Mouse (Mus musculus): ENCODE results near the gene Olfr455.
A peak's percentile ranks its signal among the peaks of the same experiment; 100 is the strongest.

Gene Olfr455

DNA sequence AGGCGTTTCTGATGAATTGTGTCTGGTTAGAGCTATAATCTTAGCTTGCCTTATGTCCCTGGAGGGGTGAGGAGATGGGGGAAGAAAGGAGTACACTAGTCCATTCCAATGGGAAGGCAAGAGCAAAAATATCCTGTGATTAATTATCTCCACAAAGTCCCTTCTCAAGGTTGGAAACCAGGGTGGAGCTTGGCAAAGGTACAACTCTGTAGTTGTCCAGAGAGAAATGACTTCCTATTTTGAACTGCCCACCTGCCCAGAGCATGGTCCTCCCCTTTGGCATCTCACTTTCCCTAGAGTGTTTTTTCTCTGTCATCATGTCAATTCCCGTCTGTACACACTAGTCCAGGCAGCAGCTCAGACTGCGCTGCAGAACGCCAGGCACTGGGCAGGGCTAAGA is at the start of gene Olfr455:
Gene Olfr455, minus strand, starts transcription at position 127 of the 400 bp plus-strand sequence.
- DNase-seq (ENCODE audit: low spot score): no peak

DNA sequence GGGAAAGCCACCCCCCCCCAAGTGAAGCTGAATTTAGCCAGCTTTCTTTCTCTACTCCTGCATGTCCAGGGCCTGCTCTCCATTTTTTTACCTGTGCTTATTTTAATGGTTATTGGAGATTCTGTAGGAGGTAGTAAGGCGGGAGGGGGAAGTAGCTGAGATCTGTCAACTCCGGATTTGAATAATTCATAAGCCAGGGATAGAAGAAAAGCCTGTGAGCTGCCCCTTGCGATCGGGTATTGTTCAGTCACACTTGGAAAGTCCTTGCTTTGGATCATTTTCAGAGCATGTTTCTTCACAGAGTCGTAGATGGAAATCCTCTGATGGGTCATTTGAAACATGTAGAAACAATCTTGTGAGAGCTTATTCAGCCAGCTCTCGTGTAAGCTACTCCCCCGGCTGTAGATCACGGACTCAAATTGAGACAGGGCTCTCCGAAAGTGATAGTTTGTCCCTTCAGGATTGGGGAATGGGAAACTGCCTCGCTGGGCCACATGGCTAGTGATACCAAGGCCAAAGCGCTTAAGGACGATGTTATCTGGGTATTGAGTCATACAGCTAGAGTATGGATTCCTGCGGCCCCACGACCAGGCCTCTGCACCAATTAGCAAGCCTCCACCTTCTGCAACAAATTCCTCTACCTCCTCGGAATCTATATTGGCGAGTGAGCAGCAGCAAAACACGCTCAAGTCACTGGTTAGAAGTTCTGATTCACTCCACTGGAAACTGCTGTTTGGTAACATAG is 45.9 kb upstream of the Olfr455 start:
- no peak for DNase-seq (ENCODE audit: low spot score)

DNA sequence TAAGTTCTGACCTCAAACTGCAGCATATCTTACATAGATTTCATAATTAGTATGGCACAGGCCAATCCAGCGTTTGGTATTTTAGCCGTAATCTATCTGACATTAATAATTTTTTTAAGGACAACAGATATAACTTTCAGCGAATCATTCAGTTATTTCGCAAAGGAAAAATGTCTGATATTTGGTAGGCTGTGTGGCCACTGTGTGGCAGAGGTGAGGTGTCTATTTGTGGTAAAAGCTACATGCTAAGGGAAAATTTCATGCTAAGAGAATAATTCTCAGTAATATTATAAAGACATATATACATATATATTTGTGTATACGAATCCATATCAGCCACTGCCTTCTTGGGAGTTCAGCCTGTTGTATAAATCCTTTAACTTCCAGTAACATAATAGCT is 39.2 kb upstream of the Olfr455 start:
- no peak for DNase-seq (ENCODE audit: low spot score)

DNA sequence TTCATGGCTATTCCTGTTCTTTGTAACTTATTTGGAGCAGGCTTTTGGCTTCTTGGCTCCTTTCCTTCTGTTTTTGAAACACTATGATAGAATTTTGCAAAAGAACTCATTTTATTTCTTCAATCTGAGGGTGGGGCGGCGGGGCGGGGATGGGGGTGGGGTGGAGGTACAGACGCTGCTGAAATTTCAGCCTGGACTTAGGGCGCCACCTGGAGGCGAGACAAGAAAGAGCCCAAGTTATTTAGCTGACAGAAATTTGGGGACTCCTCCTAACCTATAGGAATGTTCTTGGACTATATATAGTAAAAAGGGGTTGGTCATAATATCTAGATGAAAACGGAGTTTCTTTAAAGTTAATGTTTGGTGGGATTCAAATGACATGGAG is 36.1 kb upstream of the Olfr455 start:
- peak; percentile 65 for DNase-seq (ENCODE audit: low spot score)

DNA sequence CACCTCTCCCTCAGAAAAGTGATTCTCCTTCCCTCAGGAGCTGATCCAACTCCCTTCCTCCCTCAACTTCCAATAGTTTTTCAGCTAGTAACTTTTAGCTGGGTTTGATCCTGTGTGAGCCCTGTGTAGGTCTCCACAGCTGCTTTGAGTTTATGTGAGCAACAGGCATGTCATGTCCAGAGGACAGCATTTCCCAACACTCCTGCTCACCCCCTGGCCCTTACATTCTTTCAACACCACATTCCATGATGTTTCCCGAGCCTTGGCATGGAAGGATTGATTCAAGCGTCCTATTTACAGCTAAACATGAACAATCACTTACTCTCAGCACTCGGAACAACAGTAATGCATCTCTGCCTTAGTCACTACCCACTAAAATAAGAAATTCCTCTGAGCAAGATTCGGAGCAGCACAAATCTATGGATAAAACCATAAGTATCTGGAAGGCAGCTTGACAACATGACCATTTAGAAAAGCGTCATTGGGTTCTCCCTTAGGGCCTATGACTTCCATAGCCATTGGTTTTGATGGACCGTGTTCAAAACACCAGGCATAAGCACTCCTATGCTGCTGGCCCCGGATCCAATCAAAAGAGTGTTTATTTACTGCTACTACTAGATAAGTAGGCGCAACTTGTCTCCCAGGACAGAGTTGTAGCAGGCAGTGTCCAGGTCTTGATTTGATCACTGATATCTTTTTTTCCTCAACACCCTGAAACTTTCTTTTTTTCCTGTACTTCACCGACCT is 35.5 kb upstream of the Olfr455 start:
- peak; percentile 13 for DNase-seq (ENCODE audit: low spot score)

DNA sequence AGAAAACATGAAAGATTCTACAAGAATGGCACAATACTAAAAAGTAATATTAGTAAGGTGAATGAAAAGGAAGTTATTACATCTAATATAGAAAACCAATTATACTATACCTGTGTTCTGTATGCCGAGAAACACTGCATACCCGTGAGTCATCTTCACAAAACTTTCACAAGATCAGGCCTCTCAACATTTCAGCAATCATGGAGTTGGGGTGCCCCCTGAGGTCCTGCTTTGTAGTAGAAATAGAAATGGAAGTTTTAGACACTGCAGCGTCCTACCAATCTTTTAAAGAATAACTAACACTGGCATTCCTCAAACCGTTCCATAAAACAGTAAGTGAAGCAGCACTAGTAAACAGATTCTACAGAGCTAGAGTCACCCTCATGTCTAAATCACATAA is 31.3 kb upstream of the Olfr455 start:
- no peak for DNase-seq (ENCODE audit: low spot score)

DNA sequence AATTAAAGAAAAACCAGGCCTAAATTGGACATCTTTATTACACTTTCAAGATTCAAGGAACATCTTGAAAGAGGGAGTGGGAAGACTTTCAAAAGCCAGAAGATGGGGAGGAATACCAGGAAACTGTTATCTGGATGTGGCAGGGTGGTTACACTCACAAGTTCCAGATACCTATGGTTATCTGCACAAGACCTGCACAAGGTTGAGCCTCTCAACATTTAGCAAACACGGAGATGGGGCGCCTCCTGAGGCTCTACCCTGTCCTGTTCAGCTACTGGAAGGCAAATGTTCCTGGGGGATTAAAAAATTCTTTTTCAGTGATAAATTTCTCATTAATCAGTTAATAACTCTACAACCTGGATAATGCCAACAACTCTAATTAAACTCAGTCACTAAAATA is 30.0 kb upstream of the Olfr455 start:
- DNase-seq (ENCODE audit: low spot score): no peak

DNA sequence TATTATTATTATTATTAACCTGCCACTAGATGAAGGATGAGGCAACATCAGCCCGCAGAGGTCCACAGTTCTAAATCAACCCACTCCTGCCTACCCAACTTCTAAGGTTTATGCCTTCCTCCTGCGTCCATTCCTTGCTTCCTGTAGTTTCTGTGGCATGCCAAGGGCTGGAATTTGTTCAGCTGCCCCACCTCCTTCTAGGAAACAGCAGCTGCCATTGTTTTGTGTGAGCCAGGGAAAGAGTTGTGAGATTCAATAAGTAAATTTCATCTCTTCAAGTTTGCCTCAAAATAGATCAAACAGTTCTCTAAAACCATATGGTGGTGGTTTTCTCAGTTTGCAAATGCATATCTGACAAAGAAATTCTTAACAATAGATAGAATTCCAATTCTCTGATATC is 20.8 kb upstream of the Olfr455 start:
- DNase-seq (ENCODE audit: low spot score): no peak

DNA sequence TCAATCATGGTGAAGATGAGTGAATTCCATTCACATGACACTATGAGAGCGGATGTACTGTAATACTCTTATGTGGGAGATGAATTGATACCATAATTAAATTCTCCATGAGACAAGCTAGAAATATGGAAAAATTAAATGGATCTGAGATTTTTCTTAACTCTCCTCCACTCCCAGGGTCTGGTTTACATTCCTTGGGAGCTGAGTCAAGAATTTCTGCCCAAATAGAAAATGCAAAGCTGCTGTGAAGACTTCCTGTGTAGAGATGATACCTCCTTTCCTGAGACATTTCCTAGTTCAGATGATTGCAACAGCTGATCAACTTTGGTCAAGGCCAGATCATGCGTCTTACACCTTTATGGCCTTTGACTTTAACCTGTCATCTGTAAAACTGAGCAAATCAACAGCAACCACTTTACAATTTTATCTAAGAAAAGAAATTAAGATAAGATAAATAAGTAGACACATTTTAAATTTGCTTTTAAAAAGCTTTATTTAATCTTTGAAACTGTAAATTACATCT is 18.8 kb upstream of the Olfr455 start:
- DNase-seq (ENCODE audit: low spot score): no peak

DNA sequence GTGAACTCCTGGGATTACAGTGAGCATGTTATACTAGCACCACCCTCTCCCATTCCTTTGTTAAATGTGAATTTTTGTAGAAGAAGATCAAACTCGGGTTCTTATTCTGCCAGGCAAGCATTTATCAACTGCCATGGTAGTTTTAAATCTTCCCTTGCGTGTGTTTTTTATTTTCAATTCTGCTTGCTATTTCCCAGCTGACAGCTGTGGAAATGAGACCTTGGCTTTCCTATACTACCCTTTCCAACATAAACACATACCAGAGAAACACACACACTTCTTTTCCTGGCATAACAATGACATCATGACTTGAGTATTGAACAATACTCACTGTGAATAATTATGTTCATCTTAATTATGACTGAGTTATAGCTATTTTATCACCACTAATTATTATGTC is 14.9 kb upstream of the Olfr455 start:
- no peak for DNase-seq (ENCODE audit: low spot score)

DNA sequence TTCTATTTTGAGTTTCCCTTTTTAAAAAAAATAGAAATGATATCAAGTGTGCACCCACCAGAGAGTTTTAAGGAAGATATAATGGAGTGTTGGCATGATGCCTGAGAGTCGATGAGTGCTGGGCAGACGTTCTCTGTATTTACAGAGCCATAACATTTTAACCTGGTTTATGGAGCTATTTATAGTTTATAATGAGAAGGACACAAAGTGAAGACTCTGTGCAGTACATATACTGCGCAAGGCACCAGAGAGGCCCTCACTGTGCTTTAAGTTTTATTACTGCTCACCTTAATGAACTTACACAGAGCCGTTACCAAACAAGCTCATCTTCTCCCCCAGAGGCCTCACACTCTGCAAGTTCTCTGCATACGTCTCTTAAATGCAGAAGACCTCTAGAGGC is 13.5 kb upstream of the Olfr455 start:
- no peak for DNase-seq (ENCODE audit: low spot score)

DNA sequence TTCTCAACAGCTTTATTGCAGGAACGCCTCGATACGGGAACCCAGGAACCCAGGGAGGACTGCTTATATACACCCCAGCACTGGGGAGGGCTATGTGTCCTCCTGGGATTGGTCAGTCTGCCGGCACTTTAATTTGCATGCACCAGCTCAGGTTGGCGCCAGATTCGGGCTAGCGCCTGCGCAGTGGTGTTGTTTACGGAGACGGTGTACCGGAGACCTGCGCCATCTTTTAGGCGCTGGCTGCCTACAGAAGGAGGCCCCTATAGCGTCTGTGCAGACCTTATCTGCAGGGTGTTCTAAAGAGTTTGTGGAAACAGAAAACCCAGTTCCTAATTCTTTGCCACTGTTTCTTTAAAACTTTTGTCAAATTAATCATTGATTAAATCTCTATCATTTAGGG is 11.3 kb upstream of the Olfr455 start:
- DNase-seq (ENCODE audit: low spot score): no peak

DNA sequence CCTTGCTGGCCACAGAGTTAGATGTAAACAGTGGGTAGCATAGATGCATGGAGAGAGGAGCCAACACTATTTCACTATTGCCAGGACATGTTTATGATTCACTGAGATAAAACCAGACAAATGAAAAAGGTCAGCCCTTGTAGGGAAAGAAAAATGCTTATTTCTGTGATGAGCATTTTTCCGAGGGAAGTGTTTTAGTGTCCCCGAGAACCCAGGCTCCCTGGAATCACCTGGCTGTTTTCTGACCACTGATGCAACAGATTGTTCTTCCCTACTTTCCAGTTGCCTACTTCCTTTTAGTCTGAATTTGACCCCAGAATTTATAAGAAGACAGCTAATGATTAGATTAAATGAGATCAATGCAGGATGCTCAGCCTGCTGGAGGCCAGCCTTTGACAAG is 1.2 kb downstream of the Olfr455 start:
- DNase-seq (ENCODE audit: low spot score): no peak

DNA sequence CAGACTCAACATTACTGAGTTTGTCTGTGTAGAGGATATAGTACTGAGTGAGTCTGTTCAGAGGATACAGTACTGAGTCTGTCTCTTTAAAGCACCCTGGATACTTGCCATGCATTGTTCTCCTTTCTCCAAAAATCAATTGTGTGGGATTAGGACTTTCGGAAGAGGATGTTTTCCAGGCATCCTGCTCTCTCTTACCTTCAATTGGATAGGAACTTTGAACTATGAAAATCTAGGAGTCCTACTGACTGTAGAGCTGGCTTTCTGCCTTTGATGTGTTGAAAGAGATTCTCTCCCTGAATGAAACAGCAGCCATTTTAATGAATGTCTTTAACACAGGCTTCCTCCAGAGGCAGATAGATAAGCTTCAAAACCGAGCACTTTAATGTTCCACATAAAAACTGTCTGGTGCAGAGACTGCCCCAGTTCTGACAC is 1.9 kb downstream of the Olfr455 start:
- DNase-seq (ENCODE audit: low spot score): no peak

DNA sequence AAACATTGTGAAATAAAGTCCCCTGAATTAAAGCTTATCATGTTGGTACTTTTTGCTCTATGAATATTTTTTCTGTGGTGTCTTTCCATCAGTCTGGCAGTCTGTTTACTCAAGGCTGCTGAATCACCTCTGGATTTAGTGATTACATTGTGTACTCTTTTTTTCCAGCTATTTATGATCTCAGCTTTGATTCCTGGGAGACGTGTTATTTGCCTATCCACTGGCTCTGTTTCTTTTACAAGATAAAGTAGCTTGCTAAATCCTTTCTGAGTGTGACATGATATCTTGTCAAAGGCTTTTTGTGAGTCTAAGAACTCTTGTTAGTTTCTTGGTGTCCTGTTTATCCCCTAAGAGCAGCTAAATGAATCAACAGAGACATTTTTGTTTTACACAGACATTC is 2.5 kb downstream of the Olfr455 start:
- no peak for DNase-seq (ENCODE audit: low spot score)

DNA sequence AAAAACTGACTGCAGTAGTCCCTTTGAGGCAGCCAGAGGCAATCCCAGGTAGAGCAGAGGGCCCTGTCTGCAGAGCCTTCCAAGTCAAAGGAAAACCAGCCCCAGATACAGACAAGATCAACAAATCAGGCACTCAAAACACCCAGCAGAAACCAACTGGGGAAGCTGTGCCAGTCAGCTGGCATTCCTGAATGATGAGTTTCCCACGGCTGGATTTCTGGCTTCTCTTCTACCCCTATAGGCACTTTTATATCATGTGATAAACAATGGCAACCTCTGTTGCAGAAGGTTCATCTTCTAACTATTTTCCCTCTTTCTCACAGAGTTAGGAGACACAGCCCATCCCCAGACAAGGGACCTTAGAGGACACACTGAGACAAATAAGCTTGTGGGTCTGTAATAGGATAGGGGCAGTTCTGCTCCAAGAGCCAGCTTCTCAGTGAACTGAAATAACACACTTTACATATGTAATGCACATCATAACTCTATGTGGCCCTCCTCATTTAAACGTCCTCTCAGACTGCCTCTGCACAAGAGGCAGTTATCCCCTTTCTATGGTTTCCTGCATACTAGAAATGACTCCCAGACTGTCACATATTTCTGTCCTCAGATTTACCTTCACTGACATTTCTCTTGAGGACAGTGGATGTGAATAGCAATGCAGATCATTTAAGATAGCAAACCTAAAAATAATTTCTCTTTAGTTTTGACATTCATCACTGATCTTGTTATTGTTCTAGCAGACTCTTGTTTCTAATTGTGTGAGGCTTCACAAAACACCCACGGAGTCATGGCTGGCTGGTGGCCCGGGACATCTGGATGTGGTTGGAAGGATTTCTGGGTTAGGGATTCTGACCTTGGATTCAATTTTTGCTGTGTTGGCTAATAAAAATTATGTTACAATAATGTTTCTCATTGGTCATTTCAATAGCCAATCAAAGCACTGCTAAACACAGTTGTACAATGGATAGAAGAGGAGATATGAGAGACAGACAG is 5.1 kb downstream of the Olfr455 start:
- DNase-seq (ENCODE audit: low spot score): no peak

DNA sequence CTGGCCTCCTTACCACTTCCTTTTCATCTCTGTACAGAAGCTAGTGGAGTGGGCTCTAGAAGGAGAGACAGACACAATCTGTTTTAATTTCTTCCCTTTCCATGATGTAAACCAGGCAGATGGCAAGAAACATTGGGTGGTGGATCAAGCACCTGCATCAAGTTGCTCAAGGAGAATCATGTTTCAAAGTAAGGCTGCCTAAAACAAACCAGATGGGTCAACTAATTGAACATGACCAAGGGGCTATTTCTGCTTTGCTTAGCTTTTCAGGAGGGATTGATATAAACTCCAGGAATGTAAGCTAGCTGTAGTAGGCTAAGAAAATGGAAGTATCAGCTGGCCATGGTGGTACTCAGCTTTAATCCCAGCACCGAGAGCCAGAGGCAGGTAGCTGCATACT is 6.7 kb downstream of the Olfr455 start:
- peak; percentile 8 for DNase-seq (ENCODE audit: low spot score)

DNA sequence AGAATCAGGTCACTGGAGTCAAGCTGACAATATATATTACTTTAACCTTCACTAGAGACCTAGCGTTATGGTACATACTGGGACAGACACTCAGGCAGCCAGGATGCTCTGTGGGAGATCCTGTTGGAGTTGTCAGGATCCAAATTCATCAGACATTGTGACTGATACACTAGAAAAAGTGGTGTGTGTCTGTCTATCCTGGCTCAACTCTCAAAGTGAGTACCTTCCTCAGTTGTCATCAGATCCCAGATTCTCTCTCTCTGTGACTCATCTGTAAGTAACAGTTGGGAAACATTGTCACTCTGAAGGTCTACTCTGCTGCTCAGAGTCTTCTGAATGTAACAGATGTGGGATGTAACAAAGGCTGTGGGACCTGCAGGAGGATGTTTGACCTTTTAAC is 7.7 kb downstream of the Olfr455 start:
- DNase-seq (ENCODE audit: low spot score): no peak

DNA sequence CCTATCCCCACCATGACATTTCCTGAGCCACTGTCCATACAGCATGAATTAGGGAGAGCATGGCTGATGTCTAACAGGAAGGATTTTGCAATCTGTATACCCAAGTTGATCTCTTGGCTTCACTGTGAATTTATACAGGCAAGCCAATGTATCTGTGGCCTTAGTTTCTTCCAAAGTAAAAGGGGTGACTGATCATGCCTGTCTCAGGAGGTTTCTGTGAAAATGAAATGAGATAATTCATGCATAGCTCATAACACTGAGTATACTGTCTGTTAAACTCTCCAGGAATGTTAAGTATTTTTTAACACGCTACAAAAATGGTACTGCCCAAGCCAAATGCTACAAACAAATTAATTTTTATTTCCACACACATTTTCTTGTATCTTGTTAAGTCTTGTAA is 33.9 kb downstream of the Olfr455 start:
- DNase-seq (ENCODE audit: low spot score): no peak

DNA sequence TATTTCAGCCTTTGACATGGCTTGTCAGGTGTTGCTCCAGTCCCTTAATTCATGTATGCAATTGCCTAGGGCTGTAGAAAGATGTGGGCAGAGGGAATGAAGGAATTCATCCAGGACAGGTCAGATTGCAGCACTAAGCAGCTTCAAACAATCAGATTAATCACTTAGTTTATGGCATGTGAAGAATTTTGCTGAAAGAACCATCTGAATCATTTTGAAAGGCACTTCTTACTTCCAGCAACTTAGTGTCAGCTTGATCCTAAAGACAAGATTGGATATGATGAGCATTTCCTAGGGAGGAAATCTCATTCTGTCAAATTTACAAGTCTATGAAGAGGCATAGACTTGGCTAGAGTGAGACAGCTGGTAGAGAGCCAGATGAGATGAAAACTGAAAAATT is 38.1 kb downstream of the Olfr455 start:
- DNase-seq (ENCODE audit: low spot score): no peak

DNA sequence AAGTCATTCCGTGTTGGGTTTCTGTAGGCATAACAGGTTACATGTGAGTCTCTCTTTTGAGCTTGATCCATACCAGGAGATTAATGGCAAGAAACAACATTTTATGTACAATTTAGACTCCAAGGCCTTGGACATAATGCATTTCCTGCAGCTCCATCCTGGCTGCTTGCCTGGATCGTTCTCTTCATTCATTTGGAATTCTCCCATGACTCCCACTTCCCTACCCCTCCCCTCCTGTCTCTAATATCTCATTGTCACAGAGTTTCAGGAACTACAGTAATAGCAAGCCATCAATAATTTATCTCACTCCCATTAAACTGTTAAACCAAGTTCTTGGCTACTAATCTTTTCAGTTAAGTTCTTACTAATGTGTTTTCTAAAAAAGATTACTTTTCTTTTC is 43.9 kb downstream of the Olfr455 start:
- no peak for DNase-seq (ENCODE audit: low spot score)

DNA sequence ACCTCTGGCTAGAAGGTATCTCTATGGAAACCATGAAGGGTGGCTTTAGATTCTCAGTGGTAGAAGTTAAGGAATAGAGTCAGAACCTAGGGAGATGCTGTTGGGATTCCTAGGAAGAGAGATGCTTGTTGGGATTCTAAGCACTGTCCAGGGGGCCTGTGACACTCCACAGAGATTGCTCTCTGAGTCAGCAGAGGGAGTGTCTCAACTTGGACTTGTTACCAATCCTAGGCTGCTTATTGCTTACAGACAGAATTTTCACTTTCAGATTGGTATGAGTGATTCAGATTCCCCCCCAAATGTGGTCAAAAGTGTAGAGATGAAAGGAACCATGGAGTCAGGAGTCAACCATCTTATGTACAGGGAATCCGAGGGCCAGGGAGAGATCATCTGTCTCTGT is 57.7 kb downstream of the Olfr455 start:
- DNase-seq (ENCODE audit: low spot score): no peak
